Mouse (Mus musculus) spleen, postnatal 4 days (tissue): Measurements from ENCODE around the gene Syn2.

Source experiments
- DNase-seq, 2 experiments: peaks; one replicate each; pipeline ENCODE4 v3.0.0; 2022; ENCODE audit warnings: low spot score in 2 of 2

Gene Syn2

GRCm38 (mm10) chr6:115244222-115244621, 109.5 kb downstream of the Syn2 start:
- no peak for DNase-seq

GRCm38 (mm10) chr6:115245500-115246058, 110.9 kb downstream of the Syn2 start:
- DNase-seq: no peak

GRCm38 (mm10) chr6:115251531-115251985, 116.9 kb downstream of the Syn2 start:
- DNase-seq: no peak

- DNase-seq: no peak
These were observed 117.6 kb downstream of the Syn2 start, which contains the start of gene Timp4 for GRCm38 (mm10) chr6:115252099-115252873. Gene Timp4, minus strand, starts transcription at chr6:115252205.

GRCm38 (mm10) chr6:115255171-115255570, 120.5 kb downstream of the Syn2 start:
- no peak for DNase-seq

GRCm38 (mm10) chr6:115260507-115260906, 125.8 kb downstream of the Syn2 start:
- DNase-seq: no peak

GRCm38 (mm10) chr6:115266791-115267190, 132.1 kb downstream of the Syn2 start:
- DNase-seq: no peak

- no peak for DNase-seq
These were observed 133.2 kb downstream of the Syn2 start for GRCm38 (mm10) chr6:115267916-115268315.

GRCm38 (mm10) chr6:115268551-115269385, 134.1 kb downstream of the Syn2 start:
- DNase-seq: no peak

GRCm38 (mm10) chr6:115269561-115269960, 134.9 kb downstream of the Syn2 start:
- DNase-seq: no peak

GRCm38 (mm10) chr6:115270085-115270484, 135.4 kb downstream of the Syn2 start:
- DNase-seq: no peak

GRCm38 (mm10) chr6:115271326-115271725, 136.6 kb downstream of the Syn2 start:
- DNase-seq: no peak

GRCm38 (mm10) chr6:115271866-115272271, 137.2 kb downstream of the Syn2 start:
- DNase-seq: no peak

GRCm38 (mm10) chr6:115273346-115273745, 138.6 kb downstream of the Syn2 start:
- no peak for DNase-seq

- DNase-seq: no peak
These were observed 140.0 kb downstream of the Syn2 start for GRCm38 (mm10) chr6:115274705-115275104.

- no peak for DNase-seq
These were observed 140.6 kb downstream of the Syn2 start for GRCm38 (mm10) chr6:115275116-115275815.

GRCm38 (mm10) chr6:115278086-115278485, 143.4 kb downstream of the Syn2 start:
- no peak for DNase-seq

- no peak for DNase-seq
These were observed 144.9 kb downstream of the Syn2 start for GRCm38 (mm10) chr6:115279639-115280038.

GRCm38 (mm10) chr6:115284153-115284552, 149.5 kb downstream of the Syn2 start:
- DNase-seq: no peak

- no peak for DNase-seq
These were observed 151.7 kb downstream of the Syn2 start for GRCm38 (mm10) chr6:115286441-115286840.

GRCm38 (mm10) chr6:115288223-115288622, 153.5 kb downstream of the Syn2 start:
- DNase-seq: no peak

- no peak for DNase-seq
These were observed 155.9 kb downstream of the Syn2 start for GRCm38 (mm10) chr6:115290561-115290960.
